Mouse (Mus musculus) midbrain, embryonic 13.5 days (tissue): ENCODE data around the gene Rims1. TPM values are rescaled to one million over a fixed set of nuclear protein-coding genes. Genes with fewer than 3 reads are reported as not detected.

Experiments used
- ATAC-seq: fragments of 200-750 bp; cut with Nextera tagmentation; 2 replicates; pipeline ENCODE4 v1.8.0; 2017; ENCODE audit warnings: mild to moderate bottlenecking, moderate TSS enrichment, moderate library complexity
- H3K27ac ChIP-seq: fragments of 300-500 bp; sonication (generic); 2 replicates; pipeline ENCODE4 v1.5.1; 2015; ENCODE audit warnings: inconsistent platforms, mild to moderate bottlenecking, moderate library complexity
- H3K27me3 ChIP-seq: fragments of 300-500 bp; sonication (generic); 2 replicates; pipeline ENCODE4 v1.6.1; 2015; ENCODE audit warnings: mild to moderate bottlenecking, inconsistent platforms
- H3K36me3 ChIP-seq: fragments of 300-500 bp; sonication (generic); 2 replicates; pipeline ENCODE4 v1.6.1; 2015; ENCODE audit warnings: mild to moderate bottlenecking, inconsistent platforms
- H3K4me1 ChIP-seq: fragments of 300-500 bp; sonication (generic); replicated peaks from 2 replicates; pipeline ENCODE4 v1.6.1; 2015; ENCODE audit warnings: inconsistent platforms
- H3K4me2 ChIP-seq: fragments of 300-500 bp; sonication (generic); replicated peaks from 2 replicates; pipeline ENCODE4 v1.6.1; 2015; ENCODE audit warnings: moderate library complexity, mild to moderate bottlenecking, inconsistent platforms
- H3K4me3 ChIP-seq: fragments of 300-500 bp; sonication (generic); replicated peaks from 2 replicates; pipeline ENCODE4 v1.5.1; 2015; ENCODE audit warnings: mild to moderate bottlenecking, inconsistent platforms
- H3K9ac ChIP-seq: fragments of 300-500 bp; sonication (generic); replicated peaks from 2 replicates; pipeline ENCODE4 v1.6.1; 2015; ENCODE audit warnings: mild to moderate bottlenecking, inconsistent platforms
- H3K9me3 ChIP-seq: fragments of 300-500 bp; sonication (generic); 2 replicates; pipeline ENCODE4 v1.6.1; 2016; ENCODE audit warnings: mild to moderate bottlenecking, inconsistent platforms
- WGBS: fragments of 180-500 bp; shearing (Covaris S2); methylation state at CpG from one replicate; pipeline ENCODE4 v1.1.7; 2015; 5-methylcytosine and 5-hydroxymethylcytosine counted together
- polyA plus RNA-seq: library from polyadenylated mRNA; unstranded; fragments of >200 nt; fragmentation: Nextera tagmentation; extraction: Ambion mirVana; gene quantifications from 2 replicates; pipeline ENCODE4 v1.2.1, GENCODE M21; 2015

Rims1 gene
- polyA plus RNA-seq, 1 experiment from 2014 or later, result 9.4 TPM

GRCm38 (mm10) chr1:22306519-22306918 lies 499.3 kb downstream of the Rims1 start:
- no peak for ATAC-seq
- H3K27ac ChIP-seq, result no peak overlapping the region
- 89% methylated on average over 5 of the region's 5 CpGs for WGBS
- H3K27me3 ChIP-seq, result no peaks in the 10 kb centered on the region
- H3K36me3 ChIP-seq, result no peaks in the 10 kb centered on the region
- no peak overlapping the region for H3K9ac ChIP-seq
- H3K9me3 ChIP-seq, result no peaks in the 10 kb centered on the region
- H3K4me2 ChIP-seq, result no peak overlapping the region
- H3K4me1 ChIP-seq, result 0 out of 2 replicates have a peak, but pooled peaks cover 1% of the 10 kb centered on the region
- H3K4me3 ChIP-seq, result no peak overlapping the region

- Histone ChIP-seq H3K9me3 (no peaks in the 10 kb centered on the region), H3K4me2 (no peak overlapping the region), H3K4me3 (no peak overlapping the region), H3K36me3 (no peaks in the 10 kb centered on the region), H3K4me1 (no peaks in the 10 kb centered on the region), H3K27me3 (no peaks in the 10 kb centered on the region), H3K27ac (no peak overlapping the region), H3K9ac (no peak overlapping the region)
- ATAC-seq, result no peak
- 82% methylated on average over 1 of the region's 1 CpGs for WGBS
Observed at GRCm38 (mm10) chr1:22305932-22306331, 499.9 kb downstream of the Rims1 start.

GRCm38 (mm10) chr1:22293953-22294352 lies 511.8 kb downstream of the Rims1 start:
- WGBS, result 2% methylated on average over 3 of the region's 3 CpGs
- Histone ChIP-seq H3K36me3 (0 out of 2 replicates have a peak, but pooled peaks cover 2% of the 10 kb centered on the region), H3K4me3 (no peak overlapping the region), H3K9ac (no peak overlapping the region), H3K4me2 (no peak overlapping the region), H3K27ac (no peak overlapping the region), H3K4me1 (0 out of 2 replicates have a peak, but pooled peaks cover 3% of the 10 kb centered on the region), H3K9me3 (no peaks in the 10 kb centered on the region), H3K27me3 (no peaks in the 10 kb centered on the region)
- ATAC-seq, result no peak

GRCm38 (mm10) chr1:22293310-22293709 lies 512.5 kb downstream of the Rims1 start:
- Histone ChIP-seq H3K9ac (no peak overlapping the region), H3K4me3 (no peak overlapping the region)
- 85% methylated on average over 2 of the region's 2 CpGs for WGBS

GRCm38 (mm10) chr1:22286807-22287206 lies 519.0 kb downstream of the Rims1 start:
- ATAC-seq, result no peak
- Histone ChIP-seq H3K36me3 (no peaks in the 10 kb centered on the region), H3K4me2 (no peak overlapping the region), H3K27me3 (no peaks in the 10 kb centered on the region), H3K4me1 (no peaks in the 10 kb centered on the region), H3K9ac (no peak overlapping the region), H3K9me3 (no peaks in the 10 kb centered on the region), H3K27ac (no peak overlapping the region), H3K4me3 (no peak overlapping the region)
- 45% methylated on average over 2 of the region's 2 CpGs for WGBS

More at GRCm38 (mm10) chr1:22293310-22293709, 512.5 kb downstream of the Rims1 start:
- Histone ChIP-seq H3K36me3 (0 out of 2 replicates have a peak, but pooled peaks cover 2% of the 10 kb centered on the region), H3K27me3 (no peaks in the 10 kb centered on the region), H3K9me3 (no peaks in the 10 kb centered on the region), H3K4me1 (0 out of 2 replicates have a peak, but pooled peaks cover 3% of the 10 kb centered on the region), H3K27ac (no peak overlapping the region), H3K4me2 (no peak overlapping the region)
- ATAC-seq, result no peak

GRCm38 (mm10) chr1:22279954-22280353 lies 525.8 kb downstream of the Rims1 start:
- no peak overlapping the region for H3K4me3 ChIP-seq
- 89% methylated on average over 1 of the region's 1 CpGs for WGBS

GRCm38 (mm10) chr1:22274081-22274480 lies 531.7 kb downstream of the Rims1 start:
- Histone ChIP-seq H3K27ac (no peak overlapping the region), H3K4me2 (no peak overlapping the region), H3K9ac (no peak overlapping the region), H3K27me3 (no peaks in the 10 kb centered on the region), H3K36me3 (no peaks in the 10 kb centered on the region), H3K4me1 (no peaks in the 10 kb centered on the region), H3K4me3 (no peak overlapping the region), H3K9me3 (no peaks in the 10 kb centered on the region)
- ATAC-seq, result no peak
- WGBS, result 70% methylated on average over 2 of the region's 2 CpGs

More at GRCm38 (mm10) chr1:22279954-22280353, 525.8 kb downstream of the Rims1 start:
- Histone ChIP-seq H3K27me3 (no peaks in the 10 kb centered on the region), H3K4me1 (no peaks in the 10 kb centered on the region), H3K9me3 (no peaks in the 10 kb centered on the region), H3K9ac (no peak overlapping the region), H3K27ac (no peak overlapping the region), H3K4me2 (no peak overlapping the region), H3K36me3 (no peaks in the 10 kb centered on the region)
- ATAC-seq, result no peak

- Histone ChIP-seq H3K4me3 (no peak overlapping the region), H3K9me3 (no peaks in the 10 kb centered on the region), H3K4me1 (peaks cover 12% of the 10 kb centered on the region), H3K4me2 (no peak overlapping the region), H3K27ac (no peak overlapping the region), H3K9ac (no peak overlapping the region), H3K27me3 (no peaks in the 10 kb centered on the region), H3K36me3 (no peaks in the 10 kb centered on the region)
- WGBS, result 72% methylated on average over 5 of the region's 5 CpGs
- ATAC-seq, result no peak
Observed at GRCm38 (mm10) chr1:22270131-22270530, 535.7 kb downstream of the Rims1 start.

- Histone ChIP-seq H3K4me1 (peaks cover 12% of the 10 kb centered on the region), H3K27me3 (no peaks in the 10 kb centered on the region), H3K36me3 (no peaks in the 10 kb centered on the region), H3K9ac (no peak overlapping the region), H3K27ac (no peak overlapping the region), H3K4me3 (no peak overlapping the region), H3K4me2 (no peak overlapping the region), H3K9me3 (no peaks in the 10 kb centered on the region)
- WGBS, result 44% methylated on average over 15 of the region's 15 CpGs
- ATAC-seq, result peak; percentile 80
Observed at GRCm38 (mm10) chr1:22268581-22269359, 537.0 kb downstream of the Rims1 start.

- WGBS, result 19% methylated on average over 10 of the region's 10 CpGs
- ATAC-seq, result peak; percentile 86
- H3K27ac ChIP-seq, result no peak overlapping the region
- no peaks in the 10 kb centered on the region for H3K9me3 ChIP-seq
- H3K9ac ChIP-seq, result no peak overlapping the region
- no peaks in the 10 kb centered on the region for H3K27me3 ChIP-seq
- peak overlapping the region; percentile 13 for H3K4me2 ChIP-seq
- H3K4me1 ChIP-seq, result peaks cover 12% of the 10 kb centered on the region
- no peak overlapping the region for H3K4me3 ChIP-seq
- H3K36me3 ChIP-seq, result no peaks in the 10 kb centered on the region
Observed at GRCm38 (mm10) chr1:22266491-22266890, 539.3 kb downstream of the Rims1 start.

GRCm38 (mm10) chr1:22265528-22265927 lies 540.3 kb downstream of the Rims1 start:
- H3K4me2 ChIP-seq, result no peak overlapping the region
- H3K27me3 ChIP-seq, result no peaks in the 10 kb centered on the region
- H3K9me3 ChIP-seq, result no peaks in the 10 kb centered on the region
- WGBS, result 74% methylated on average over 3 of the region's 3 CpGs
- no peak overlapping the region for H3K27ac ChIP-seq
- no peak overlapping the region for H3K4me3 ChIP-seq
- no peaks in the 10 kb centered on the region for H3K36me3 ChIP-seq
- ATAC-seq, result no peak
- no peak overlapping the region for H3K9ac ChIP-seq
- H3K4me1 ChIP-seq, result peaks cover 12% of the 10 kb centered on the region

- no peak overlapping the region for H3K4me2 ChIP-seq
- no peak overlapping the region for H3K27ac ChIP-seq
- ATAC-seq, result no peak
- WGBS, result 66% methylated on average over 6 of the region's 6 CpGs
- peaks cover 12% of the 10 kb centered on the region for H3K4me1 ChIP-seq
- no peaks in the 10 kb centered on the region for H3K36me3 ChIP-seq
- no peaks in the 10 kb centered on the region for H3K9me3 ChIP-seq
- H3K9ac ChIP-seq, result no peak overlapping the region
- H3K4me3 ChIP-seq, result no peak overlapping the region
- H3K27me3 ChIP-seq, result no peaks in the 10 kb centered on the region
Observed at GRCm38 (mm10) chr1:22262169-22262950, 543.4 kb downstream of the Rims1 start.
